Mouse (Mus musculus): ENCODE measurements around the gene Arid3a.
"Not testable (repeated sequence)": the region's sequence is repeated elsewhere in the genome, so short reads cannot be mapped to it uniquely, and the experiment has no call there.

Arid3a gene

GRCm38 (mm10) chr10:79946752-79947322, 20.0 kb downstream of the Arid3a start:
- DNase-seq (ENCODE audit: low spot score in 2 of 2): no peak

DNA sequence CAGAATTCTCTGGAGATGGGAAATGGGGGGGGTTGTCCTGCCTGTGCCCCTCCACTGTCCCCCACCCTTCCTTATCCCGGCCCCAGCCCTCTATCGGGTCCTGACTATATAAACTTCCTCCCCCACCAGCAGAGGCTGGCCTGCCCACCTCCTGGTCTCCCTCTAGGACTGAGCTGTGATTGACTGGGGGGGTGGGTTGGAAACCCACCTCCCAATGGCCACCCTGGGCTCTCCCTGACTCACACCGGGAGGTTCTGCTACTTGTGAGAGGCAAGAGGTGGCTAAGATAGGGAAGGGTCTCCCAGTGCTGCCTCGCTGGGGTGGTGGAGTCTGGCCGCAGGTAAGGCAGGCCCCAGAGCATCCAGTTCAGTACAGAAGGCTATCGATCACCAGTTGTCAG, 20.7 kb downstream of the Arid3a start:
- DNase-seq (ENCODE audit: low spot score in 2 of 2): no peak

GRCm38 (mm10) chr10:79949873-79950272, 23.0 kb downstream of the Arid3a start:
- DNase-seq (ENCODE audit: low spot score in 2 of 2): no peak

DNA sequence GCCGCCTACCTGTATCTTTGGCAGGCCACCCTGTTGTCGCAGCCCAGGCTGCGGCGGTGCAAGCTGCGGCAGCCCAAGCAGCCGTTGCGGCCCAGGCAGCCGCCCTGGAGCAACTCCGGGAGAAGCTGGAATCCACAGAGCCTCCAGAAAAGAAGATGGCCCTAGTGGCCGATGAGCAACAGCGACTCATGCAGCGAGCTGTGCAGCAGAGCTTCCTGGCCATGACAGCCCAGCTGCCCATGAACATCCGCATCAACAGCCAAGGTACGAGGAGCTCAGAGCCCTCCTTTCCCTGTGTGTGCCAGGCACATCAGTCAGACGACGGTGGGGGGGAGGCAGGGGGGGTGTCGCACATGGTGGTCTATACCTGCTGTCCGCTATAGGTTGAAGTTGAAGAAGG, 23.8 kb downstream of the Arid3a start:
- no peak for DNase-seq (ENCODE audit: low spot score in 2 of 2)

- no peak for DNase-seq (ENCODE audit: low spot score in 2 of 2)
These were observed 27.1 kb downstream of the Arid3a start for GRCm38 (mm10) chr10:79953946-79954345.

DNA sequence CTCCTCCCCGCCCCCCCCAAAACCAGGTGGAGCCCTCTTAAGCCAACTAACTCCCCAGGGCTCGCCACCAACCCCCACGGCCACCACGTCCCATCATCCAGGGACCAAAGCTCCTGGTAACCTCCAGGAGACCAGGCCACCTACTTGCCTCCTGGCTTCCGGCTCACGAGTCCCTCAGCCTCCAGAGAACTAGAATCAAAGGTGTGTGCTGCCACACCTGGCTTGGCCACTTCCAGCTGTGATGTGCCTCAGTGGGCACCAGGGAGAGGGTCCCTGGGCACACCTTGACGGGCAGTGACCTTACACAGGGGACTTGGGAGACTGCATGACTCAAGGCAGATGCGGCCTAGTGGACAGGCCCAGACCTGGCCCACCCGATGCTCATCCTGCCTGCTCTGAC, 28.8 kb downstream of the Arid3a start:
- no peak for DNase-seq (ENCODE audit: low spot score in 2 of 2)

- DNase-seq (ENCODE audit: low spot score in 2 of 2): no peak
These were observed 29.9 kb downstream of the Arid3a start for GRCm38 (mm10) chr10:79956643-79957154.

GRCm38 (mm10) chr10:79958140-79958816, 31.4 kb downstream of the Arid3a start:
- DNase-seq (ENCODE audit: low spot score in 2 of 2): peak; percentile 73 to 85

DNA sequence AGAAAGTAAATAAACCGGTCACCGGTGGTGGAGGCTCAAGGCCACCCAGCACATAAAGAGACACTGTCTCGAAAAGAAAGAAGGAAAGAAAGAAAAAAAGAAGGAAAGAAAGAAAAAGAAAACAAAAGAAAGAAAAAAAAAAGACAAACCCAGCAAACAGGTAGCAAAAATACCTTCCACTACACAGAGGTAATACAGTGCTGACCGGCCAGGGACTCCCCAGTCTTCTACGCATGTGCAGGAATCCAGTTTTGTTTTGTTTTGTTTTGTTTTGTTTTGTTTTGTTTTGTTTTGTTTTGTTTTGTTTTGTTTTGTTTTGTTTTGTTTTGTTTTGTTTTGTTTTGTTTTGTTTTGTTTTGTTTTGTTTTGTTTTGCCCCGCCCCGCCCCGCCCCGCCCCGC, 32.6 kb downstream of the Arid3a start:
- DNase-seq (ENCODE audit: low spot score in 2 of 2): not testable (repeated sequence)

DNA sequence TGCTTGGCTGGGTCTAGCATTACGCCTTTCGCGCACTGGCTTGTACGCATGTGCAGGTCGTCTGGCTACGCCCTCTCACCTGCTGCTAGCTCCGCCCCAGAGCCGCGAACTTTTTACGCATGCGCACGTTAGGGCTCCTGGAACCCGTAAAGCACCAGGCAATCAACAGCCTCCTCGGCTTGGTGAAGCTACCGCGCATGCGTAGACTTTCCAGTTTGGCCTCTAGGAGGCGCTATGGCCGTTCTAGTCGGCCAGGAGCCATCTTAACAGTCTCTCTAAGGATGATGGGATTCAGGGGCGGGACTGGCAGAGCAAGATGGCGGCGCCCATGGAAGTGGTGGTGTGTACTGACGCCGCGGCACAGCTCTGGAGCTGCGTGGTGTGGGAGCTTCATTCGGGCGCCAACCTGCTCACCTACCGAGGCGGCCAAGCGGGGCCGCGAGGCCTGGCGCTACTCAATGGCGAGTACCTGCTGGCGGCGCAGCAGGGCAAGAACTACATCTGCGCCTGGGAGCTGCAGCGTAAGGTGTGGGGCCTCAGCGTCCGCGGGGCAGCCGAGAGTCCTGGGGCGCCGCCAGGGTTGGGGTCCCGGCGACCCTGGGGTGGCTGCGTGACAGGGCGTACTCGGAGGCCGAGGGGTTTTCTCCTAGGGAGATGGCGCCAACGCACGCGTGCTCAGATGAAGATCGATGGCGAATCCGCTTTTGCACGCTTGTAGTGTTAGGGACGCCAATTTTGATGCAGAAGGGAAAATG, 33.2 kb downstream of the Arid3a start, which contains the start of gene Wdr18:
TSS of gene Wdr18 (plus strand) at position 306 of the 755 bp plus-strand sequence.
- DNase-seq (ENCODE audit: low spot score in 2 of 2): peak; percentile 99 to 100

GRCm38 (mm10) chr10:79960671-79961294, 33.9 kb downstream of the Arid3a start:
- DNase-seq (ENCODE audit: low spot score in 2 of 2): no peak

DNA sequence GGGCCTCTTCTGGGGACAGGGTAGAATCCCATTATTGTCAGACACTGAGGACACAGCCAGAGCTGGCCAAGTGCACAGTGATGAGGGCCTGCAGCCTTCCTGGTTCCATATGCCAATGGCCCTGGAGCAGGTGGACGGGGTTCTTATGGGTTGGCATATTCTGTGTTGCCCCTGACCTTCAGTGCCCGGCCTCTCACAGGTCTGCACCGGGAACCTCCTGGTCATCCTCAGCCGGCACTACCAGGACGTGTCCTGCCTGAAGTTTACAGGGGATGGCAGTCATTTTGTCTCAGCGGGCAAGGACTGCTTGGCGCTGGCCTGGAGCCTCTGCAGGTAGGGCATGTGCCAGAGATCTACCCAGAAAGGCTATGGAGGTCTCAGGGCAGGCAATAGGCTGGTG, 37.9 kb downstream of the Arid3a start:
- no peak for DNase-seq (ENCODE audit: low spot score in 2 of 2)

- no peak for DNase-seq (ENCODE audit: low spot score in 2 of 2)
These were observed 38.5 kb downstream of the Arid3a start for GRCm38 (mm10) chr10:79965325-79965724.

DNA sequence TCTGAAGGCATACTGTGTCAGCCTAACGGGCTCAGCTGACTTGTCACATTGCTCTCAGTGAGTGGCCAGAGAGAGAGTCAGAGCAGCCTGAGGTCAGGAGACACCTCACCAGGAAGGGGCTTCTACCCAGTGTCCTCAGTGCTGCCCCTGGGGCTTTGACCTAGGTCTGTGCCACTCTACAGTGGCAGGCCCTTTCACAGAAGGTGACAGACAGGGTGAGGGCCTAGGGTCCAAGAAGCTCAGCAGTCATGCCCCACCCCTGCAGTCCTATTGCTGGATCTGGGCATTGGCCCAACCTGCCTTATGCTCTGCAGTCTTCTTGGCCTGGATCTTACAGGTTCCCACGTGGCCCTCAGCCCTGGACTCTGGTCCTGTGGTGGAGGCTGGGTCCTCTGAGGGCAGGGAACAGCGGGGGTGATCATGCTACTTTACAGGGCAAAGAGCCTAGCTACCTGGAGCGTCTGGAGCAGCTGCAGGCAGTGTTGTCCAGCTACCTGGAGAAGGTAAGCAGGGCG, 40.1 kb downstream of the Arid3a start:
- no peak for DNase-seq (ENCODE audit: low spot score in 2 of 2)

- DNase-seq (ENCODE audit: low spot score in 2 of 2): no peak
These were observed 41.3 kb downstream of the Arid3a start for GRCm38 (mm10) chr10:79968181-79968580.

DNA sequence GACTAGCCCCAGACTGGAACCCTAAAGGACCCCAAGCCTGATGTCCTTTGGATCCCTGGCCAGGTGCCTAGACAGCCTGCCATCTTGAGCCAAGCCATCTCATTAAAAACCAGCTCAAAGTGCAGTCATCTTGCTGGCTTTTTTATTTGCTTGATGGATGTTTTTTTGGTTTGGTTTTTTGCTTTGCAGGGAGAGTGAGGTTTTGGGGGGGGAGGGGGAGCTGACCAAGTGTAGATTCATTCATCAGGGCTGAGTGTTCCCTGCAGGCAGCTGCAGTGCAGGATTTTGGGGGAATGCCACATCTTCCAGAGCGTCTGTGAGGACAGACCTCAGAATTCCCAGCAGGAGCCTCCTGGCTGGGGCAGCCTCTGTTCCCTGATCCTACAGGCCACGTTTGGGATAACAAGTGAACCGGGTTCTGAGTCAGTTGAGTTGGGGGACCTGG, 42.3 kb downstream of the Arid3a start:
- no peak for DNase-seq (ENCODE audit: low spot score in 2 of 2)

DNA sequence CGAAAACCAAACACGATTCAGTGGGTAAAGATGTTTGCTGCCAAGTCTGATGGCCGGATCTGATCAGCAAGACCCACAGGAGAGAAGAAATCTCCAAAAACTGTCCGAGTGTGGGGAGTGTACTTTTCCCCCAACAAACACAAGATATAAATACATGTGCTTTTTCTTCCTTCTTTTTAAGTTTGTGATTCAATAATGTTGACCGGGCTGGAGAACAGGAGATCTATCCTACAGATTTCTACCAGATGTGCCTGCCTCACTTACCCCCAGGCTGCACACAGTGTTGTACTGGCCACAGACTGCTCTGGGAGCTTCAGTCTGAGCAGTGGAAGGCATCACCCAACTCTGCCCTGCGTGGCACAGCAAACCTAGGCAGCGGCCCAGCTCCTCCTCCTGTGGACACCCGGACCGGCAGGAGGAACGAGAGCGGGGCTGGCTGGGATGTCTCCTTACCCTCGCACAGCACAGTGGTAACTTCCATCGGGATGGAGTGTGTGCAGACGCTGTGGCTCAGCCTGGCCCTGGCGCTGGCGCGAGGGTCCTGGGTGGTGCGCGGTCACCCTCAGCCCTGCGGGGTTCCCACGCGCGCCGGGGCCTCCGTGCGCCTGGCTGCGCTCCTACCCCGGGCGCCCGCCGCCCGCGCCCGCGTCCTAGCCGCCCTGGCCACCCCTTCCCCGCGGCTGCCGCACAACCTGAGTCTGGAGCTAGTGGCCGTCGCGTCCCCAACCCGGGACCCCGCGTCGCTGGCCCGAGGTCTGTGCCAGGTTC, 43.8 kb downstream of the Arid3a start, which contains the start of gene Grin3b:
TSS of gene Grin3b (plus strand) at position 301 of the 768 bp plus-strand sequence.
- no peak for DNase-seq (ENCODE audit: low spot score in 2 of 2)

GRCm38 (mm10) chr10:79971183-79971497, 44.3 kb downstream of the Arid3a start:
- DNase-seq (ENCODE audit: low spot score in 2 of 2): no peak

- DNase-seq (ENCODE audit: low spot score in 2 of 2): no peak
These were observed 46.0 kb downstream of the Arid3a start for GRCm38 (mm10) chr10:79972831-79973230.

DNA sequence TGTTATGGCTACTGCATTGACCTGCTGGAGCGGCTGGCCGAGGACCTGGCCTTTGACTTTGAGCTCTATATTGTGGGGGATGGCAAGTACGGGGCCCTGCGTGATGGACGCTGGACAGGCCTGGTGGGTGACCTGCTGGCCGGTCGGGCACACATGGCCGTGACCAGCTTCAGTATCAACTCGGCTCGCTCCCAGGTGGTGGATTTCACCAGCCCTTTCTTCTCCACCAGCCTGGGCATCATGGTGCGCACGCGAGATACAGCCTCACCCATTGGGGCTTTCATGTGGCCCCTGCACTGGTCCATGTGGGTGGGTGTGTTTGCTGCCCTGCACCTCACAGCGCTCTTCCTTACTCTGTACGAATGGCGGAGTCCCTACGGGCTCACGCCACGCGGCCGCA, 47.2 kb downstream of the Arid3a start:
- no peak for DNase-seq (ENCODE audit: low spot score in 2 of 2)

DNA sequence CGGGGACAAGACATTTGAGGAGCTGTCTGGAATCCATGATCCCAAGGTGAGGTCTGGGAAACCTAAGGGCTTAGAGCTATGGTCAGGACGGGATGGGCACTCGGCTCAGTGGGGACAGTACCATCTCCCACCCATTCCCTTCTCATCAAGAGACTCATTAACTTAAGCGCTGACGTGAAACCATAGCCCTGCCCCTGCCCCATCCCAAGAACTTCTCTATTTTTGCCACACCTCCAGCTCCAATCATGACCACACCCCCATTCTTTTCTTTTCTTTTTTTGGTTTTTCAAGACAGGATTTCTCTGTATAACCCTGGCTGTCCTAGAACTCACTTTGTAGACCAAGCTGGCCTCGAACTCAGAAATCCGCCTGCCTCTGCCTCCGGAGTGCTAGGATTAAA, 47.8 kb downstream of the Arid3a start:
- DNase-seq (ENCODE audit: low spot score in 2 of 2): no peak

All from urinary bladder, postnatal 36 days (tissue).